Mouse (Mus musculus) thymus, postnatal 25 days (tissue): Measurements from ENCODE around the gene Memo1.
"Not testable (repeated sequence)": the region's sequence is repeated elsewhere in the genome, so short reads cannot be mapped to it uniquely, and the experiment has no call there.

Source experiments
- DNase-seq: peaks from one replicate; pipeline ENCODE4 v3.0.0; 2022

Memo1 gene

DNA sequence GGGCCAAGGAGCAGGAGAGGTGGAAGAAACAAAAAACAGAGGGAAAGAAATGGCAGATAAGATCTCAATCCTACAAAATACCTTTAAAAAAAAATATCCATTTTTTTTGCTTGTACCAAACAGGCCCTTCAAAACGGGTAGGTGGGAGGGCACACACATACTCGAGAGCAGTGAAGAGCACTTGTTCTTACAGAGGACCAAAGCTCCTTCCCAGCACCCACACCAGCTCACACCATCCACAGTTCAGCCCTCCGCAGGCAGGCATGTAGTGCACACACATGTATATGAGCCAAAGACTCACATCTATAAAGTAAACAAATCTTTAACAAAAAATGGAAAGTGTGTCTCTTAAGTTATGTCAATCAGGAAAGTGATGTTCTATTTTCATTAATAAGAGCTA lies 52.5 kb downstream of the Memo1 start:
- no peak for DNase-seq

DNA sequence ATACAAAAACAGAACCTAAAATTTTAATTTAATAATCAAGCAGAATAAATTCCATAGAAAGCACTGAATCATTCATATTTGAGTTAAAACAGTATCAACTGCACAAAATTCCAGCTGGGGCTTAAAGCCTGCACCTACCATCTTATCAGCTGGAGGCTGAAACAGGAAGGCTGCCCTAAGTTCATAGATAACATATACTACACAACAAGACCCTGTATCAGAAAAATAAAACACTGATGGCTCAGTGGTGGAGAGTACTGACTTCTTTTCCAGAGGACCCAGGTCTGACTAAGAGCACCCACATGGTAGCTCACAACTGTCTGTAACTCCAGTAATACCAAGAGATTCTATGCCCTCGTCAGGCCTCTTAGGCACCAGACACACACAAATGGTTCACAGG lies 55.0 kb downstream of the Memo1 start:
- no peak for DNase-seq

DNA sequence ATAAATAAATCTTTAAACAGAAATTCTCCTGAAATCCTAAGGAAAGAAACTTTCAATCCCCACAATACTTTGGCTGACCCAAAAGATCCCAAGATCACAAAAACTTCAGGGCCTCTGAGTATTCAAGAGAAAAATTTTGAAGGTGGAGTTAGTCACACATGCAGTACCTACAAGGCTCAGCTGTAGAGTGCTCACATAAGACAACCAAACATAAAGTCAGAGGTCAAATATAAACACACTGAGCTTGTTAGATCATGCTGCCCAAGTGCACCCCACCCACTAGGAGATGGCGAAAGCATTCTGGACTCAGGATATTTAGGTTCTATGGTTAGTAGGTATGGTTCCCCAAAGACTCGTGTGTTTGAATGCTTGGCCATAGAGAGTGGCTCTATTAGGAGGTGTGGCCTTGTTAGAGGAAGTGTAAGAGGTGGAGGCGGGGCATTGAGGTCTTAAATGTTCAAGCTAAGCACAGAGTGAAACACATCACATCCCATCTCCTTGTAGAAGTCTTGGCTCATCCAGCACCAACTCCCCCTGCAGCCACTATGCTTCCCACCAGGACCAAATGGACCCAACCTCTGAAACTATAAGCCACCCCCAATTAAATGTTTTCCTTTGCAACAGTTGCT lies 67.1 kb downstream of the Memo1 start:
- DNase-seq = no peak

DNA sequence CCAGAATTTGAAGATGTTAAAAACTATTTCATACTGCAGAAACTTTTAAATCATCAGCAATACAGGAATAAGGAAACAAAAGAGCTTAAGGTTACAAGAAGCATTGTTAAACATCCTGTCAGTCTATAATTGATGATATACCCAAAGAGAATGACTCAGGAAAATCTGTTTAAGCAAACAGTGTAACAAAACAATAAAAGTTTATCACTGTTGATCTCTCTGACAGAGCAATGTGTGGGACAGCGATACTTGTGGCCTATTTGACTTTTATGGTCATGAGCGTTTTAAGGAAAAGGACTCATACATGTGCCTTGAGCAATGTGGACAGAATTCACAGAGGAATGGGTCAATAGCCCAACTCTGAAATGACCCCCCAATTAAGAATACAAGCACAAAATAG lies 78.0 kb downstream of the Memo1 start:
- no peak for DNase-seq

DNA sequence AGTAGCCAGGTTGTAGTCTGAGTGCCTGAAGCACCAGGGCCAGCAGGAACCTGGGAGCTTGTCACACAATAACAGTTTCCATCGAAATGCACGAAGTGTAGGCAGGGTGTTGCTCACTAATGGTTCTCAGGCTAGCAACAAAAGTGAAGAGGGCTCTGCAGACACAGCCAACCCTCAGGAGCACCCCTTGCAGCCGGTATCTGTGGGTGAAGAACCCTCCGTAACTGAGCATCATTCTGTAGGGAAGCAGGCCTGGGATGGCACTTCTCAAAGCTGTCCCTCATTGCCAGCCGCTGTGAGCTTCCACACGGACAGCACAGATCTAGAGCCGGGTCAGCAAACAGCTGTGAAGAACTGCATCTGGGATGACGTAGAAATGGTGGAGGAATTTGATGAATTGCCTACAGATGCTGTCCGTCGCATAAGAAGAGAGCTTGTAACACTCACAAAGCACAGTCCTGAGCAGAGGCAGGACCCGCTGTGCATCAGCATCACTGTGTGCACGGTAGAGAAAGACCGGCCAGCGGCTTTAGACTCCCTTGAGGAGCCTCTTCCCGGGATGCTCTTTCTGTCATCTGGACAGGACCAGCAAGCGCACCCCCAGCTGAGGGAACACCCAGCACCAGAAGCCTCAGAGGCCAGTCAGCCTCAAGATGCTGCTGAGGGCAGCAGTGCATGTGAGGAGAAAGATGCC lies 82.3 kb downstream of the Memo1 start:
- not testable (repeated sequence) for DNase-seq

DNA sequence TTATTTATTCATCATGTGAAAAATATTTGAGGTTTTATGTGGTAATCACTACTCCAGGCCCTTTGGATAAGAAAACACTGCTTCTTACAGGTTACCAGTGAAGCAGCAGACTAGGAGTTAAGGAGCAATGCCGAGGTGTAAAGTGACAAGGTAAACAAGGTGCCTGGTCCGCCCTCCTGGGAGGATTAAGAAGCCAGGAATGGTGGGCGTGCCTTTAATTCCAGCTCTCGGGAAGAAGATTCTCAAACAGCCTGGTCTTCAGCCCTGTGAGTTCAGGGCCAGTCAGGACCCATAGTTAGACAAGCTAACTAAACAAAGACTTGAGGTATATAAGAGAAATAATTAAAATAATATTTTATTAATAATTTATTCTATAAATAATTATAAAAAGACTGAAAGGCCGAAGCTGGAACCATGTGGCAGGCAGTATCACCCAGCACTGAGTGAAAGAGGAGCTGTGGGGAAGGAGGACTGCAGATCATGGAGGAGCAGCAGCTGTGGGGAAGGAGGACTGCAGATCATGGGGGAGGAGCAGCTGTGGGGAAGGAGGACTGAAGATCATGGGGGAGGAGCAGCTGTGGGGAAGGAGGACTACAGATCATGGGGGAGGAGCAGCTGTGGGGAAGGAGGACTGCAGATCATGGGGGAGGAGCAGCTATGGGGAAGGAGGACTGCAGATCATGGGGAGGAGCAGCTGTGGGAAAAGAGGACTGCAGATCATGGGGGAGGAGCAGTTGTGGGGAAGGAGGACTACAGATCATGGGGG lies 86.0 kb downstream of the Memo1 start:
- no peak for DNase-seq

DNA sequence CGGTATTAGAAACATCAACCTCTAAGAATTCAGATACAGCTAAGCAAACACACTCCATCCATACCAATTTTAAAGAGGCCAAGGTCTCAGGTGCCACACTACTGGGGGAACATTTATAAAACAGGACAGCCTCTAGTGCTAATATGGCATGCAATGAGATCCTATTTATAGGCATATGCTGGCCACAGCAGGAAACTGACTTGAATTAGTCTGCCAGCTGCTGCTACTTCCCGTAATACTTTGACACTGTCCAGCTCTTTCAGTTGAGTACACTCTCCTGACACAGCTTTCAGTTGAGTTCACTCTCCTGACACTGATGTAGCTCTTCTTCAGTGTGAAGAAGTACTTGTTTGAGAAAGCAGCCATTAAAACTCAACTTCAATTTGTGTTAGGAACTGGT lies 99.4 kb downstream of the Memo1 start:
- no peak for DNase-seq

DNA sequence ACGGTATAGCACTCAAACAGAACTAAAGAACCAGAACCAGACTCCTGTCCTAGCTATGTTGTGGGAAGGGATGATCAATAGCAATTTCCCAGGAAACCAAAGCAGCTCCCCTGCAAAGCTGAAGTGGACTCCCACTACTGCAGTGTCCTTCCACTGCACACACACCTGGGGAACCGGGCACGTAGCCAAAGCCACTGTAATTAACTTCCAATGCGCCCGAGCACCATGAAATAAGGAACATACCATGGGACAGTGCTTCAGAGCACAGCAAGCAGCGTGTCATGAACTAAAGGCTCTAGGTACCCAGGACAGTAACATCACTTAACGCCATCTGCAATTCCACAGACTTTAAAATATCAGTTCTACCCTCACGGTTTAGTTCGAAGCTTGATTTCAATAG lies 100.6 kb downstream of the Memo1 start:
- no peak for DNase-seq

DNA sequence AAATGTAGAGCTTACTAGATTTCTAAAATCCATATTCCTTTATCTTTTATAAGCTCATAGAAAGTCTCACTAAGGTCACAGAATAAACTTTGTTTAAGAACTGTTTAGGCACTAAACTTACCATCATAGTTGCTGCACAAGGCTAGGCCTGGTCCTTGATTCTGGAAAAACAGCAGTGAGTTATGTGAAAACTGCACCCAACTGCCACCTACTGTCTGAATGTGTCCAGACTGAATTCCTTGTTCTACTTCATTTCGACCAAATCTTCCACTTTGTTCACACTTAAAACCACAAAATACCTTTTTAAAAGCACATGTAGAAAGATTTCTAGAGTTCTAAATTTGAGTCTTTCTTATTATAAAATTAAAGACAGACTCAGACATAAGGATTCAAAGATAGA lies 101.9 kb downstream of the Memo1 start:
- DNase-seq = no peak

DNA sequence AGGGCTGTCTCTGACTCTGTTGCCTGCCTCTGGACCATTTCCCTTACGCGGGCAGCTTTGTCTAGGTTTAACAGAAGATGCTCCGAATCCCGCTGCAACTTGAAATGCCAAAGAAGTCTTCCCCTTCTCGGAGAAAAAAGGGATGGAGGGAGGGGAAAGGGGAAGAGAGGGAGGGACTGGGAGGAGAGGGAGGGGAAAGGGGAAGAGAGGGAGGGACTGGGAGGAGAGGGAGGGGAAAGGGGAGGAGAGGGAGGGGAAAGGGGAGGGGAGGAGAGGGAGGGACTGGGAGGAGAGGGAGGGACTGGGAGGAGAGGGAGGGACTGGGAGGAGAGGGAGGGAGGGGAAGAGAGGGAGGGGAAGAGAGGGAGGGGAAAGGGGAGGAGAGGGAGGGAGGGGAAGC lies 103.9 kb downstream of the Memo1 start:
- DNase-seq = no peak

DNA sequence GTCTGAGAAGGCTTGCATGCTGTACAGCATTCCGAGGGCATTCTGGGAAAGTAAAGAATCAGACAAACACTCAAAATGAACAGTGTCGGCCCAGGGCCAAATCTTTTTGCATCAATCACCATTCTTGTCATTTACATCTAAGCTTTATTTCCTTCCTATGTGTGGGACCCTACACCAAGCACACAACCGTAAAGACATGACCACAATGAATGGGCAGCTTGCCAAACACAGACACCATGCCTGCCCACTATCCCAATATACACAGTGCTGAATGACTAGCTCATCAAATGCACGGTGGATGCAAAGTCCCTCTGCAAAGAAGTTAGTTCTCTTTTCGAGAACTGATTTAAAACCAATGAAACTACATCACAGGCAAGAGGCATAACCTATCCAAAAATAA lies 109.1 kb downstream of the Memo1 start:
- no peak for DNase-seq

DNA sequence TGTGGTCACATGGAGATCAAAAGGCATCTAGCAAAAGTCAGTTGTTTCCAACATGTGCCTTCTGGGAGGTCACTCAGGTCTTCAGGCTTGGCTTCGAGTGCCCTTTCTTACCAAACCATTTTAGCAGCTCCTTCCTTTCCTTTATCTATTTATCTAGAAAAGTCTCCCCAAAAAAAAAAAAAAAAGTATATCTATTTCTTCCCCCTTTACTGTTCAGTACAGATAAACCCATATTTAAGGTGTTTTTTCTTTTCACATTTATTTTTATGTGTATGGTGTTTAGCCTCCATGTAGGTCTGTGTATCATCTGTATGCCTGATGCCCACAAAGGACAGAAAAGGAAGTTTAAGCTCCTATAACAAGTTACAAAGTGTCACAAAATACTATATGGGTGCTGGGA lies 110.6 kb downstream of the Memo1 start:
- DNase-seq = no peak

DNA sequence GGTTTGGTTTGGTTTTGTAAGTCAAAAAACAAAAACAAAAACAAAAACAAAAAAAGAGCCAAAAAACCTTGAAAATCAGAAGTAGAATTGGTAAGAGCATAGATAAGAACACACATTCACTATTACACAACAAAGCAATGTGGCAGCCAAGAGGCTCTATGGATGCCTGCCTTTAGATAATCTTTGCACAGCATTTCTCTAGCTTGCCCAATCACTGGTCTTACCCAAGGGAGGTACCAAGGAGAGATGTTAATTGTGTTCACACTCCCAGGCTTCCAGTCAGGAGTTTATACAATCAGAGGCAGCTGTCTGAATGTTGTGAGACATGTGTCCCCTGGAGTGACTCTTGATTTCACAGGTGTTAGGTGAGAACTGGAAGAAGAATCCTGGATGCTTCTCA lies 114.4 kb downstream of the Memo1 start:
- DNase-seq = no peak

DNA sequence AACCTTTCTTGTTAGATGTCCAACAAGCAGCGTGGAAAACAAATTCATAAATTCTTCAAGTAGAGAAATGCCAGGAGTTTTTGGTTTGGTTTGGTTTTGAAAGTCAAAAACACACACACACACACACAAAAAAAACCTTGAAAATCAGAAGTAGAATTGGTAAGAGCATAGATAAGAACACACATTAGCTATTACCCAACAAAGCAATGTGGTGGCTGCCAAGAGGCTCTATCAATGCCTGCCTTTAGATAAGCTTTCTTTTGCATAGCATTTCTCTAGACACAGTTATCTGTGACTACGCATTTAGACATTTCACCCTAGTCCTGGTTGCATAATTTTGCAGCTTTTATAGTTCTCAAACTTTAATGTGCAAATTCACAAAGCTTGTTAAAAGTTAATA lies 115.7 kb downstream of the Memo1 start:
- not testable (repeated sequence) for DNase-seq

DNA sequence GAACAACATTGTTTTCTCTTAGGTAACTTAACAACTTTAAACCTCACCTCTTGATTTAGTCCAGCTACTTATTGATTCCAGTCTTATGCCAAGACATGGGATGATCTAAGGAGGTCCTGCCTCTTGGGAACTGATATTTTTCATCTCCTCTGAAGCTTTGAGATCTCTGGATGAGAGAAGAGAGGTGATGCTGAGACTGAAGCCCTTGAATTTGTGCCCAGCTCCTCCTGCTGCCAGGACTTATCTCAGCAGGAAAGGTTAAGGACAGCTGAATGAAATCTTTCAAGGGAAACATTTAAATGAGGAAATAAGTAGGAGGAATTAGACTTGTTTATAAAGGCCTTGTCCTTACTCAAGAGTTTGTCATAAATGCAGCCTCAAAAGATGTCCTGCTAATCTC lies 121.6 kb downstream of the Memo1 start:
- no peak for DNase-seq

DNA sequence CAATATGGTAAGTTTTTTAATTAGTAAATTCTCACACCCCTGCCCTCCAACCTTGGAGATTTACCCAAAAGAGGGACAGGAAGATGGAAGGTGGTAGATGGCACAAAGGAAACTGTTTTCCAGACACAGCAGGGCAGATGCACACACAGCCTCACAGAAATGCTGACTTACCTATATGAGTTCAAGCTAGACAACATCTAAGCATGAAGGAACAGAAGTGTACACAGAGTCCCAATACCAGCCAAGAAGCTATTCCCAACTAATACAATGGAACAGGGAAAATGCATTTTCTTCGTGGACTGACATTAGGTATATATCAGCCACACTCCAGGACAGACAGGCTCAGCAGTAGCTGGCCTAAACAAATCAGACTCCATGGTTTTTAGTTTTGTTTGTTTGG lies 122.5 kb downstream of the Memo1 start:
- no peak for DNase-seq

DNA sequence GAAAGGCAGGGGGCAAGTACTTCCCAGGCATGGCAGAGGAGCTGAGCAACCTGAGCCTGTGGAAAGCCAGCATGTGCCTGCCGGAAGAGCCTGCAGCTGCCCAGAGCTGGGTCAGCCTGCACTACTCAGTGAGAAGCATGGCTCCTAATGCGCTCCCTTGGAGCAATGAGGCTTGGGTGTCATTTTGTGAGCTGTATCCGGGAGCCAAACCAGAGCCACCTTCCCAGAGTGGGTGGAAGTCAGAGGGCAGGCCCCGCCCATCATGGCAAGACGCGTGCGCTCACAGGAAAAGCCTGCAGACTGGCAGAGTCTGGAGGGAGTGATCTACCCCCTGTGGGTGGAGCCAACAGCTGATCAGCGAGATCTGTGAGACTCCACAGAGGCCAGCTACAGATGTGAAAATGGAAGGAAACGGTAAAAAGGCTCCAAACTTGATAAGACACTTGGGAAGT lies 135.9 kb downstream of the Memo1 start:
- DNase-seq = peak; percentile 80

DNA sequence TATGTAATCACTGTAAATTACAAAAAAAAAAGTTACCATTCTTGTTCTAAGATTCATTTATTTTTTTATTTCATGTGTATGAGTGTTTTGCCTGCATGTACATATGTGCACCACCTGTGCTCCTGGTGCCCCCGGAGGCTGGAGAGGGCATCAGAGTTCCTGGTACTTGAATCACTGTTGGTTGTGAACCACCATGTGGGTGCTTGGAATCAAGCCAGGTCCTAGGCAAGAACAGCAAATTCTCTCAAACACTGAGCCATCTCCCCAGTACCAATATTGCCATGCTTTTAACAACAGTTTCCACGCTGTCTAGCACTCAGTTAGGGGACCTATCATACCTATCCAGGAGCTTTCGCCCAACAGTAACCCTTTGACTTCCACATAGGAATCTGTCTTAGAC lies 137.2 kb downstream of the Memo1 start:
- DNase-seq = no peak
